Mouse (Mus musculus) limb, embryonic 14.5 days (tissue): ENCODE results near the gene Myb. TPM values are rescaled to one million over a fixed set of nuclear protein-coding genes. Genes with fewer than 3 reads are reported as not detected.

Experiments used
- ATAC-seq: fragments of 200-750 bp; cut with Nextera tagmentation; 2 replicates; pipeline ENCODE4 v1.8.0; 2017; ENCODE audit warnings: low read depth, moderate number of reproducible peaks, moderate TSS enrichment; ENCODE audit not compliant: low FRiP score
- DNase-seq: peaks from one replicate; pipeline ENCODE4 v3.0.0-alpha.2; 2015; ENCODE audit warnings: low spot score
- H3K27ac ChIP-seq: fragments of 300-500 bp; sonication (generic); replicated peaks from 2 replicates; pipeline ENCODE4 v1.5.1; 2014; ENCODE audit warnings: low read depth, mild to moderate bottlenecking, low read length, moderate library complexity, mixed read lengths
- H3K27me3 ChIP-seq: fragments of 300-500 bp; sonication (generic); 2 replicates; pipeline ENCODE4 v1.6.1; 2014; ENCODE audit warnings: low read length, mixed read lengths; ENCODE audit not compliant: control insufficient read depth, insufficient read depth
- H3K36me3 ChIP-seq: fragments of 300-500 bp; sonication (generic); 2 replicates; pipeline ENCODE4 v1.6.1; 2014; ENCODE audit warnings: mild to moderate bottlenecking, low read length, moderate library complexity, mixed read lengths; ENCODE audit not compliant: control insufficient read depth, insufficient read depth
- H3K4me1 ChIP-seq: fragments of 300-500 bp; sonication (generic); 2 replicates; pipeline ENCODE4 v1.6.1; 2014; ENCODE audit warnings: antibody characterized with exemption, low read length, mixed read lengths; ENCODE audit not compliant: control insufficient read depth, insufficient read depth
- H3K4me2 ChIP-seq: fragments of 300-500 bp; sonication (generic); replicated peaks from 2 replicates; pipeline ENCODE4 v1.6.1; 2014; ENCODE audit warnings: low read depth, mild to moderate bottlenecking, low read length, moderate library complexity; ENCODE audit not compliant: severe bottlenecking
- H3K4me3 ChIP-seq: fragments of 300-500 bp; sonication (generic); replicated peaks from 2 replicates; pipeline ENCODE4 v1.5.1; 2014; ENCODE audit warnings: low read length
- H3K9ac ChIP-seq: fragments of 300-500 bp; sonication (generic); 2 replicates; pipeline ENCODE4 v1.6.1; 2014; ENCODE audit warnings: mild to moderate bottlenecking, low read depth, low read length, moderate library complexity; ENCODE audit not compliant: severe bottlenecking
- H3K9me3 ChIP-seq: fragments of 300-500 bp; sonication (generic); 2 replicates; pipeline ENCODE4 v1.6.1; 2016; ENCODE audit warnings: low read length; ENCODE audit not compliant: control insufficient read depth
- POLR2A ChIP-seq: fragments of 200-500 bp; IDR thresholded peaks from 2 replicates; pipeline ENCODE4 v1.8.0; 2012; ENCODE audit warnings: inconsistent platforms, mild to moderate bottlenecking, moderate library complexity, borderline replicate concordance; ENCODE audit not compliant: insufficient read depth, insufficient read length; ENCODE audit errors: extremely low read depth
- WGBS: fragments of 180-500 bp; shearing (Covaris S2); extraction: QIAGEN DNeasy Blood & Tissue Kit; methylation state at CpG from one replicate; pipeline ENCODE4 v1.1.7; 2014; 5-methylcytosine and 5-hydroxymethylcytosine counted together
- polyA plus RNA-seq, 2 experiments: library from polyadenylated mRNA; depleted of rRNA in 1 of 2; stranded (reverse) in 1 of 2; unstranded in 1 of 2; fragments of >200 nt; fragmentation: Nextera tagmentation in 1 of 2; extraction: Ambion mirVana in 1 of 2; gene quantifications; 2 replicates each; pipeline versions ENCODE4 v1.2.1 to v1.2.3; 2012 to 2014

Gene Myb
- polyA plus RNA-seq, 2 experiments = 2.7 to 4.0 TPM

- no peak for DNase-seq
- Histone ChIP-seq H3K4me2 (no peak overlapping the region), H3K36me3 (no peaks in the 10 kb centered on the region), H3K9ac (no peak overlapping the region), H3K27me3 (no peaks in the 10 kb centered on the region), H3K9me3 (no peaks in the 10 kb centered on the region), H3K4me1 (no peaks in the 10 kb centered on the region), H3K4me3 (no peak overlapping the region), H3K27ac (no peak overlapping the region)
- ATAC-seq = no peak
- no peak for TF ChIP-seq POLR2A
These were observed 27.1 kb upstream of the Myb start for GRCm38 (mm10) chr10:21187847-21188246.

GRCm38 (mm10) chr10:21186733-21187132, 25.9 kb upstream of the Myb start:
- Histone ChIP-seq H3K4me1 (no peaks in the 10 kb centered on the region), H3K27ac (no peak overlapping the region), H3K27me3 (no peaks in the 10 kb centered on the region), H3K4me3 (no peak overlapping the region), H3K4me2 (no peak overlapping the region), H3K9me3 (no peaks in the 10 kb centered on the region), H3K9ac (no peak overlapping the region), H3K36me3 (no peaks in the 10 kb centered on the region)
- no peak for ATAC-seq
- DNase-seq = no peak
- 79% methylated on average over 5 of the region's 5 CpGs for WGBS
- no peak for TF ChIP-seq POLR2A

GRCm38 (mm10) chr10:21178711-21179110, 17.9 kb upstream of the Myb start:
- Histone ChIP-seq H3K4me1 (no peaks in the 10 kb centered on the region), H3K9ac (no peak overlapping the region), H3K4me2 (no peak overlapping the region), H3K36me3 (no peaks in the 10 kb centered on the region), H3K4me3 (no peak overlapping the region), H3K27ac (no peak overlapping the region), H3K27me3 (no peaks in the 10 kb centered on the region), H3K9me3 (no peaks in the 10 kb centered on the region)
- TF ChIP-seq POLR2A = no peak
- WGBS = 41% methylated on average over 5 of the region's 5 CpGs
- no peak for DNase-seq
- ATAC-seq = no peak

- no peak for TF ChIP-seq POLR2A
- ATAC-seq = no peak
- no peaks in the 10 kb centered on the region for H3K36me3 ChIP-seq
These were observed 17.5 kb upstream of the Myb start for GRCm38 (mm10) chr10:21178281-21178680.

GRCm38 (mm10) chr10:21172650-21173200, 11.9 kb upstream of the Myb start:
- H3K27me3 ChIP-seq = no peaks in the 10 kb centered on the region
- H3K27ac ChIP-seq = no peak overlapping the region
- H3K4me2 ChIP-seq = no peak overlapping the region
- H3K9me3 ChIP-seq = no peaks in the 10 kb centered on the region
- ATAC-seq (no peak), DNase-seq (no peak)
- no peak overlapping the region for H3K4me3 ChIP-seq
- H3K4me1 ChIP-seq = no peaks in the 10 kb centered on the region
- H3K9ac ChIP-seq = no peak overlapping the region
- H3K36me3 ChIP-seq = no peaks in the 10 kb centered on the region
- WGBS = 83% methylated on average over 4 of the region's 4 CpGs
- no peak for TF ChIP-seq POLR2A

More at GRCm38 (mm10) chr10:21178281-21178680, 17.5 kb upstream of the Myb start:
- 87% methylated on average over 10 of the region's 10 CpGs for WGBS
- H3K4me1 ChIP-seq = no peaks in the 10 kb centered on the region
- H3K4me3 ChIP-seq = no peak overlapping the region
- no peaks in the 10 kb centered on the region for H3K9me3 ChIP-seq
- no peak overlapping the region for H3K4me2 ChIP-seq
- H3K27me3 ChIP-seq = no peaks in the 10 kb centered on the region
- no peak for DNase-seq
- H3K9ac ChIP-seq = no peak overlapping the region
- H3K27ac ChIP-seq = no peak overlapping the region

GRCm38 (mm10) chr10:21168466-21168865, 7.7 kb upstream of the Myb start:
- 94% methylated on average over 8 of the region's 8 CpGs for WGBS
- TF ChIP-seq POLR2A = no peak
- H3K9ac ChIP-seq = no peak overlapping the region
- H3K27me3 ChIP-seq = no peaks in the 10 kb centered on the region
- H3K4me1 ChIP-seq = no peaks in the 10 kb centered on the region
- DNase-seq (no peak), ATAC-seq (no peak)
- no peak overlapping the region for H3K27ac ChIP-seq
- no peaks in the 10 kb centered on the region for H3K9me3 ChIP-seq
- H3K4me3 ChIP-seq = no peak overlapping the region
- H3K36me3 ChIP-seq = no peaks in the 10 kb centered on the region
- H3K4me2 ChIP-seq = no peak overlapping the region
